Mouse (Mus musculus) gastrocnemius, postnatal 36 days (tissue): ENCODE data around the gene Carm1. TPM values are rescaled to one million over a fixed set of nuclear protein-coding genes. Genes with fewer than 3 reads are reported as not detected.

Experiments
- microRNA-seq, 2 experiments: library from miRNA; unstranded; fragments of <30 nt; microRNA quantifications; one replicate each; pipeline ENCODE4 v1.2.0; 2021
- total RNA-seq, 2 experiments: library from RNA; stranded (reverse); gene quantifications; 2 replicates each; pipeline ENCODE4 v1.2.3; 2021

The Carm1 gene
- total RNA-seq, 2 experiments from 2014 or later, result 63.0 to 65.2 TPM

Small RNA genes within 50 kb of the gene (microRNA-seq; reads per million reads assigned to microRNA genes)
- 0 reads per million in 2 experiments for gene Mir1946b

Other genes with a start within 250 kb of the Carm1 start
- not detected for gene Ap1m2, start 234.6 kb upstream of the Carm1 start, total RNA-seq
- gene Slc44a2, start 226.2 kb upstream of the Carm1 start, total RNA-seq, result 100 to 1,000 TPM; 135 to 148 TPM
- gene Ilf3, start 179.0 kb upstream of the Carm1 start, total RNA-seq, result 10 to 100 TPM; 17.2 to 19.4 TPM
- 1 to 10 TPM; 5.2 to 6.2 TPM for gene Qtrt1, start 135.1 kb upstream of the Carm1 start, total RNA-seq
- gene Dnm2, start 122.0 kb upstream of the Carm1 start, total RNA-seq, result 10 to 100 TPM; 36.8 to 37.2 TPM
- gene Tmed1, start 36.6 kb upstream of the Carm1 start, total RNA-seq, result 10 to 100 TPM; 24.4 to 34.9 TPM
- under 1 TPM; 0.59 to 0.72 TPM for gene AB124611, start 20.7 kb upstream of the Carm1 start, total RNA-seq
- 10 to 100 TPM; 41.8 to 44.7 TPM for gene Timm29, start 45.8 kb downstream of the Carm1 start, total RNA-seq
- 1 to 10 TPM; 3.7 to 4.6 TPM for gene Yipf2, start 45.9 kb downstream of the Carm1 start, total RNA-seq
- gene Smarca4, start 69.3 kb downstream of the Carm1 start, total RNA-seq, result 10 to 100 TPM; 38.6 to 40.3 TPM
- gene Ldlr, start 176.6 kb downstream of the Carm1 start, total RNA-seq, result 1 to 10 TPM; 2.4 to 3.5 TPM
- 1 to 10 TPM in 1 of 2 experiments, under 1 TPM in 1; 0.64 to 1.8 TPM for gene Spc24, start 213.4 kb downstream of the Carm1 start, total RNA-seq